Mouse (Mus musculus) macrophage (primary cell): ENCODE measurements around the gene Srp72. TPM values are rescaled to one million over a fixed set of nuclear protein-coding genes. Genes with fewer than 3 reads are reported as not detected.
"Not testable (repeated sequence)": the region's sequence is repeated elsewhere in the genome, so short reads cannot be mapped to it uniquely, and the experiment has no call there.

Experiments
- H3K27ac ChIP-seq: fragments of 350-480 bp; formaldehyde crosslinking; 2 replicates; pipeline ENCODE4 v1.9.0; 2021
- H3K36me3 ChIP-seq: fragments of 350-480 bp; formaldehyde crosslinking; 2 replicates; pipeline ENCODE4 v1.9.0; 2021; ENCODE audit errors: inconsistent target
- H3K4me3 ChIP-seq: fragments of 350-480 bp; formaldehyde crosslinking; 2 replicates; pipeline ENCODE4 v1.9.0; 2021; ENCODE audit errors: inconsistent target
- H3K79me2 ChIP-seq: fragments of 350-480 bp; formaldehyde crosslinking; 2 replicates; pipeline ENCODE4 v1.9.0; 2021; ENCODE audit errors: inconsistent target
- WGBS: methylation state at CpG from one replicate; pipeline ENCODE4 v1.1.7; 2026; ENCODE audit warnings: inconsistent platforms; ENCODE audit not compliant: missing documents; 5-methylcytosine and 5-hydroxymethylcytosine counted together
- polyA plus RNA-seq: library from polyadenylated mRNA; stranded (reverse); fragments of 250-400 nt; gene quantifications from 3 replicates; pipeline ENCODE4 v1.2.4, GENCODE M21; 2018; ENCODE audit warnings: inconsistent platforms

Srp72 gene
- polyA plus RNA-seq, 1 experiment from 2014 or later: 120 TPM

- Histone ChIP-seq H3K79me2 (no peaks in the 10 kb centered on the region), H3K36me3 (peaks cover 92% of the 10 kb centered on the region), H3K4me3 (no peak overlapping the region), H3K27ac (no peak overlapping the region)
- 100% methylated on average over 5 of the region's 5 CpGs for WGBS
Measured at GRCm38 (mm10) chr5:76993174-76993814, 18.8 kb downstream of the Srp72 start.

GRCm38 (mm10) chr5:76998416-76998815 lies 23.9 kb downstream of the Srp72 start:
- 71% methylated on average over 5 of the region's 5 CpGs for WGBS
- H3K36me3 ChIP-seq: peaks cover 66% of the 10 kb centered on the region
- no peak overlapping the region for H3K27ac ChIP-seq
- H3K4me3 ChIP-seq: no peak overlapping the region
- H3K79me2 ChIP-seq: no peaks in the 10 kb centered on the region

DNA sequence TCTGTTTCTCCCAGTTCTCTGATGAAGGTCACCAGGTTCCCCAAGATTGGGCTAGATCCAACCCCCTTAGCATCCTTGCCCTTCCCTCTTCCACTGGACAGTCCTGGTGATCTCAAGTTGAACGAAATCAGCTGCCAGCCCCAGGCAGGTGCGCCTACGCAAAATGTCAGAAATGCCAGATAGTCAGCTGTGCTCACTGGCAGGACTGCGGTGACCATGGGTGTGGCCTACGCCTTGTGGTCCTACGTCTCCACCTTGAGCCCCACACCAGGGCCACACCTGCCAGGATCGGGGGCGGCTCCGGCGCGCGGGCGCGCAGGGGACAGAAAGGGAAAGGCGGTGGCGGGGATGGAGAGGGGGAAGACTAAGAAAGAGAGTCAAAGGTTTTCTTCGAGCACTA lies 26.7 kb downstream of the Srp72 start:
- Histone ChIP-seq H3K36me3 (peaks cover 41% of the 10 kb centered on the region), H3K27ac (no peak overlapping the region), H3K4me3 (no peak overlapping the region), H3K79me2 (no peaks in the 10 kb centered on the region)
- 93% methylated on average over 17 of the region's 17 CpGs for WGBS

DNA sequence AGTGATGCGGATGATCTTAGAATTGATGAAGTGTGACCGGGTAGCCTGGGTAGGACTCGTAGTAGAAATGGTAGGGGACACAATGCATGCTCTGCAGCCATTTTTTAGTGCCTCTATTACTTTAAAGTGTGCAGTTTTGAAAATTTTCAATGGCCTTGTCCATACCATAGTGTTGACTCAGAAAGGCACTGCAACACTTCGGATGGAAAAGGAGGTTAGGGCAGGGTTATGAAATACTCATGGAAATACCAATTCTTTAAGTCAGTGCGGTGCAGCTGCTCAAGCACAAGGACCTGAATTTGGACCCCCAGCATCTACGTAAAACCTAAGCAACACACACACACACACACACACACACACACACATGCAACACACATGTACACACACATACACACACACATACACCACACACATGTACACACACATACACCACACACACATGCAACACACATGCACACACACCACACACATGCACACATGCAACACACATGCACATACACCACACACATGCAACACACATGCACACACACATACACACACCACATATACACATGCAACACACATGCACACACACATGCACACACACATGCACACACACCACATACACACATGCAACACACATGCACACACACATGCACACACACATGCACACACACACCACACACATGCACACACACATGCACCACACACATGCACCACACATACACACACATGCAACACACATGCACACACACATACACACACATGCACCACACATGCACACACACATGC lies 29.8 kb downstream of the Srp72 start, which contains the start of gene Arl9:
Gene Arl9, plus strand, starts transcription at position 5 of the 771 bp plus-strand sequence.
- Histone ChIP-seq H3K36me3 (peaks cover 11% of the 10 kb centered on the region; the same call in 1 of the 2 replicates), H3K79me2 (no peaks in the 10 kb centered on the region), H3K4me3 (no peak within 1 kb of the TSS), H3K27ac (no peak within 1 kb of the TSS)
- 88% methylated on average over 6 of the region's 6 CpGs for WGBS

DNA sequence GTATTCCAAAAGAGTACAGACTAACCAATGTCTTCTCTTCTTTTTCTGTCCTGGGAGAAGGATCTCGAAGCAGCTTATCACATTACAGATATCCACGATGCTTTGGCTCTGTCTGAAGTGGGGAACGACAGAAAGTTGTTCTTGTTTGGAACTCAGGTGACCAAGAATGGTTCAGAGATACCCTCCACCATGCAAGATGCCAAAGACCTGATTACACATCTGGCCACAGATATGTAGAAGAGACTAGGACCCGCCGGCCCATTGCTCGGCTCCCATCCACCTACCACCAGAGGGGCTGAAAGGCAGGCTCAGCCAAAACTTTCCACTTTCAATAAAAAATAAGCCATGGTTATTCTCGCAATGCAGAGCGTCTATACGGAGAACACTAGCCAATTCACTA lies 35.9 kb downstream of the Srp72 start:
- H3K79me2 ChIP-seq: no peaks in the 10 kb centered on the region
- 96% methylated on average over 9 of the region's 9 CpGs for WGBS
- no peaks in the 10 kb centered on the region for H3K36me3 ChIP-seq
- no peak overlapping the region for H3K4me3 ChIP-seq
- H3K27ac ChIP-seq: no peak overlapping the region

- Histone ChIP-seq H3K4me3 (no peak overlapping the region), H3K79me2 (no peaks in the 10 kb centered on the region), H3K27ac (no peak overlapping the region), H3K36me3 (no peaks in the 10 kb centered on the region)
- 75% methylated on average over 3 of the region's 3 CpGs for WGBS
Measured at GRCm38 (mm10) chr5:77011082-77011481, 36.6 kb downstream of the Srp72 start.

- Histone ChIP-seq H3K4me3 (no peak overlapping the region), H3K27ac (no peak overlapping the region), H3K36me3 (no peaks in the 10 kb centered on the region), H3K79me2 (no peaks in the 10 kb centered on the region)
- WGBS: 12% methylated on average over 3 of the region's 3 CpGs
Measured at GRCm38 (mm10) chr5:77013171-77013570, 38.7 kb downstream of the Srp72 start.

- Histone ChIP-seq H3K79me2 (no peaks in the 10 kb centered on the region), H3K27ac (no peak within 1 kb of the TSS), H3K4me3 (peak within 1 kb of the TSS; percentile 26), H3K36me3 (no peaks in the 10 kb centered on the region)
- WGBS: 24% methylated on average over 51 of the region's 57 CpGs
Measured at GRCm38 (mm10) chr5:77015544-77016482, 41.3 kb downstream of the Srp72 start, which contains the start of gene Thegl. Gene Thegl (plus strand): TSS chr5:77016023.

GRCm38 (mm10) chr5:77028034-77028433 lies 53.6 kb downstream of the Srp72 start:
- 98% methylated on average over 3 of the region's 3 CpGs for WGBS
- H3K4me3 ChIP-seq: no peak overlapping the region
- H3K27ac ChIP-seq: no peak overlapping the region
- H3K36me3 ChIP-seq: no peaks in the 10 kb centered on the region
- H3K79me2 ChIP-seq: no peaks in the 10 kb centered on the region

DNA sequence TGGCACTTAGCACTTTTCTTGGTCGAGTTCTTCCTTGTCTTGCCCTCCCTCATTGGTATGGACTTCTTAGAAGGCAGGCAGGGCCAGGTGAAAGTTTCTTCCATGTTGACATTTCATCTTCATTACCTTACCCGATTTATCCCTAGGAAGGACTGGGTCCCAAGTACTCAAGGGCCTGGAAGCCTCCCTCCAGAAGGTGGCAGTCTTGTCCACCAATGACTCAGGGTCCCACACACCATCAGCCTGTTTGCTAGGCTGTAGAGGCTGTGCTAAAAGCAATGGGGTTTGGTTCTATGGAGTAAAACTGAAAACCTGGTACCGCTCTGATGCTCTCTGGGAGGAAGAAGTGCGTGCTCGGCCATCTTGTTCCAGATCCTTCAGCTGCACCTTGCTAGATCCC lies 55.3 kb downstream of the Srp72 start:
- WGBS: 80% methylated on average over 5 of the region's 5 CpGs
- no peaks in the 10 kb centered on the region for H3K79me2 ChIP-seq
- H3K36me3 ChIP-seq: no peaks in the 10 kb centered on the region
- H3K4me3 ChIP-seq: no peak overlapping the region
- H3K27ac ChIP-seq: no peak overlapping the region

DNA sequence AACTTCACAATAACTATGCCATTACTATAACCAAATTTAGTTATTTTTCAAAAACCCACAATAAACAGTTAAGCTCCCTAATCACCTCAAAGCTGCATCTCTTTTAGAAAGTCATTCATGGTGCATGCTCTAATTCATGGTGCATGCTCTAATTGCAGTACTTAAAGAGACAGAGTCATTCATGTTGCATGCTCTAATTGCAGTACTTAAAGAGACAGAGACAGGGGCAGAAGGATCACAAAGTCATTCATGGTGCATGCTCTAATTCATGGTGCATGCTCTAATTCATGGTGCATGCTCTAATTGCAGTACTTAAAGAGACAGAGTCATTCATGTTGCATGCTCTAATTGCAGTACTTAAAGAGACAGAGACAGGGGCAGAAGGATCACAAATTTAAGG lies 60.6 kb downstream of the Srp72 start:
- not testable (repeated sequence) for H3K4me3 ChIP-seq, H3K27ac ChIP-seq

GRCm38 (mm10) chr5:77038451-77038850 lies 64.0 kb downstream of the Srp72 start:
- Histone ChIP-seq H3K36me3 (no peaks in the 10 kb centered on the region), H3K27ac (no peak overlapping the region), H3K79me2 (no peaks in the 10 kb centered on the region), H3K4me3 (no peak overlapping the region)
- 65% methylated on average over 10 of the region's 10 CpGs for WGBS

More for the DNA sequence above, 60.6 kb downstream of the Srp72 start:
- H3K79me2 ChIP-seq, H3K36me3 ChIP-seq: not testable (repeated sequence)

GRCm38 (mm10) chr5:77039391-77039790 lies 64.9 kb downstream of the Srp72 start:
- Histone ChIP-seq H3K36me3 (no peaks in the 10 kb centered on the region), H3K4me3 (no peak overlapping the region)

GRCm38 (mm10) chr5:77044362-77044761 lies 69.9 kb downstream of the Srp72 start:
- no peak overlapping the region for H3K4me3 ChIP-seq
- WGBS: 19% methylated on average over 5 of the region's 5 CpGs
- no peak overlapping the region for H3K27ac ChIP-seq
- no peaks in the 10 kb centered on the region for H3K79me2 ChIP-seq
- H3K36me3 ChIP-seq: no peaks in the 10 kb centered on the region

More at GRCm38 (mm10) chr5:77039391-77039790, 64.9 kb downstream of the Srp72 start:
- Histone ChIP-seq H3K79me2 (no peaks in the 10 kb centered on the region), H3K27ac (no peak overlapping the region)
